Mouse (Mus musculus): ENCODE results near the gene Olfr1380. TPM values are rescaled to one million over a fixed set of nuclear protein-coding genes. Genes with fewer than 3 reads are reported as not detected.
"Not testable (repeated sequence)": the region's sequence is repeated elsewhere in the genome, so short reads cannot be mapped to it uniquely, and the experiment has no call there.

Gene Olfr1380
- not detected in 2 replicates for polyA plus RNA-seq (2015; fragmentation: Nextera tagmentation; extraction: Ambion mirVana)

DNA sequence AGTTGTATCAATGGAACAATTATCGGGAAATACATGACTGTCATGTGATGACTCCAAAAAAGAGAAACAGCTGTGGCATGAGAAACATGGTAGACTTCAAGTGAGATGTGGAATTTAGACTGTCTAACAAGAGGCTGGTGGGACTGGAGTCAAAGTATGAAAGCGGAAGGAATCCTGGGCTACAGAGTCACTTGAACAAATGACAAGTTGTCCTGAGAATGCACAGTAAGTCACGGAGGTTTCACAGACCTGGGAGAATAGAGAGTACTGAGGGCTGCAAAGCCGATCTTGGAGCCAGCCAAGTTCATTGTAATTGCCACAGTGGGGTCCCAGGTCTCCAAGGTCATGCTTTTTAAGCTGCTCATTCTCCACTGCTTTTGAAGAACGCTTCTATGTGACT, at the start of gene Olfr1380:
Olfr1380 (plus strand) TSS at position 301 of the 400 bp plus-strand sequence.
- not testable (repeated sequence) for H3K27ac ChIP-seq (replicated peaks); H3K4me2 ChIP-seq; H3K36me3 ChIP-seq (replicated peaks); ATAC-seq (ENCODE audit: insufficient read depth); H3K4me3 ChIP-seq (replicated peaks); H3K9ac ChIP-seq; H3K9me3 ChIP-seq (replicated peaks); H3K4me1 ChIP-seq (replicated peaks); H3K27me3 ChIP-seq
- whole genome bisulfite sequencing (ENCODE audit: insufficient replicate concordance), result 56% methylated on average over 5 of the region's 5 CpGs

GRCm38 (mm10) chr11:49518086-49518485, 38.6 kb upstream of the Olfr1380 start:
- H3K9me3 ChIP-seq (replicated peaks), result no peaks in the 10 kb centered on the region
- H3K27ac ChIP-seq (replicated peaks), result no peak overlapping the region
- H3K4me3 ChIP-seq (replicated peaks), result no peak overlapping the region
- WGBS (ENCODE audit: insufficient replicate concordance), result 34% methylated on average over 5 of the region's 5 CpGs
- no peaks in the 10 kb centered on the region for H3K27me3 ChIP-seq
- ATAC-seq (ENCODE audit: insufficient read depth), result no peak
- no peaks in the 10 kb centered on the region for H3K4me1 ChIP-seq (replicated peaks)
- H3K9ac ChIP-seq, result no peak overlapping the region
- no peaks in the 10 kb centered on the region for H3K36me3 ChIP-seq (replicated peaks)
- no peak overlapping the region for H3K4me2 ChIP-seq

- no peaks in the 10 kb centered on the region for H3K9me3 ChIP-seq (replicated peaks)
- ATAC-seq (ENCODE audit: insufficient read depth), result no peak
- H3K4me3 ChIP-seq (replicated peaks), result no peak within 1 kb of the TSS
- no peaks in the 10 kb centered on the region for H3K4me1 ChIP-seq (replicated peaks)
- no peak within 1 kb of the TSS for H3K27ac ChIP-seq (replicated peaks)
- H3K9ac ChIP-seq, result no peak within 1 kb of the TSS
- H3K4me2 ChIP-seq, result no peak within 1 kb of the TSS
- H3K27me3 ChIP-seq, result no peaks in the 10 kb centered on the region
- H3K36me3 ChIP-seq (replicated peaks), result no peaks in the 10 kb centered on the region
These were observed 37.3 kb upstream of the Olfr1380 start, which contains the start of gene Olfr1383 for GRCm38 (mm10) chr11:49519348-49519747. Gene Olfr1383 (plus strand): TSS chr11:49519648.

DNA sequence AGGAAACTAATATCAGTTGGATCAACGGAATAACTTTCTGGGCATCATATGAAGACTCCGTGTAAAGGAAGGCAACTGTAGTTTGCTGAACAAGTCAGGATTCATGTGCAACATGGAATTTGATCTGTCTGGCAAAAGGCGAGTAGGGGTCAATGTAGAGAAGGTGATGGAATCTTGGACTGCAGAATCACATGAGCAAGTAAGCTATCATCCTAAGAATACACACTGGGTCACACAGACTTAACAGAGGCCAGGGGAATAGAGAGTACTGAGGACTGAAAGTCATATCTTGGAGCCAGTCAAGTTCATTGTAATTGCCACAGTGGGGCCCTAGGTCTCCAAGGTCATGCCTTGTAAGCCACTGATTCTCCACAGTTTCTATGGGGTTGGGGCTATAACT, 28.7 kb upstream of the Olfr1380 start, which contains the start of gene Olfr1382:
Olfr1382 (plus strand) TSS at position 301 of the 400 bp plus-strand sequence.
- ATAC-seq (ENCODE audit: insufficient read depth), result no peak
- WGBS (ENCODE audit: insufficient replicate concordance), result 60% methylated on average over 3 of the region's 3 CpGs
- H3K36me3 ChIP-seq (replicated peaks), result no peaks in the 10 kb centered on the region
- no peaks in the 10 kb centered on the region for H3K27me3 ChIP-seq
- H3K9me3 ChIP-seq (replicated peaks), result no peaks in the 10 kb centered on the region
- no peaks in the 10 kb centered on the region for H3K4me1 ChIP-seq (replicated peaks)
- H3K4me2 ChIP-seq, result no peak within 1 kb of the TSS
- no peak within 1 kb of the TSS for H3K4me3 ChIP-seq (replicated peaks)
- H3K9ac ChIP-seq, result no peak within 1 kb of the TSS
- no peak within 1 kb of the TSS for H3K27ac ChIP-seq (replicated peaks)

- Histone ChIP-seq H3K4me1 (replicated peaks) (no peaks in the 10 kb centered on the region), H3K4me3 (replicated peaks) (no peak overlapping the region), H3K9ac (no peak overlapping the region), H3K4me2 (no peak overlapping the region), H3K36me3 (replicated peaks) (no peaks in the 10 kb centered on the region), H3K9me3 (replicated peaks) (no peaks in the 10 kb centered on the region), H3K27me3 (no peaks in the 10 kb centered on the region), H3K27ac (replicated peaks) (no peak overlapping the region)
- no peak for ATAC-seq (ENCODE audit: insufficient read depth)
These were observed 23.9 kb upstream of the Olfr1380 start for GRCm38 (mm10) chr11:49532761-49533160.

DNA sequence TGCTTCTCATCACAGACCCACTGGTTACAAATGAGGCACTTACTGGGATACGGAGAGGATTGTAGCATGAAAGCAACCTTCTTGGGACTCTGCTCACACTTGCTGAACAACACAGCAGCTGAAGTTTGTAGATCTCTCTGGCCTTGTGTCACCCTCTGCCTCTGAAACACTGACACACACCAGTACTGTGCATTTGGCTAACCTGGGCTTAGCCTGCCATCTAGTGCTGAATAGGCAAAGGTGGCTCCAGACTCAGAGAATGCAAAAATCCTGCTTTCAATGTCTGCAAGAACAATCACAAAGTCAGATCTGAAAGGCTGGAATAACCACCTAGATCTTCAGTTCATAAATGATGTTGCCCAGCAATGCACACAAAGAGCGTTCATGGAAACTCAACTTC, 20.0 kb upstream of the Olfr1380 start:
- not testable (repeated sequence) for H3K27me3 ChIP-seq; H3K9ac ChIP-seq; H3K4me1 ChIP-seq (replicated peaks); H3K4me3 ChIP-seq (replicated peaks); H3K36me3 ChIP-seq (replicated peaks); H3K27ac ChIP-seq (replicated peaks); H3K4me2 ChIP-seq; ATAC-seq (ENCODE audit: insufficient read depth); H3K9me3 ChIP-seq (replicated peaks)
- 70% methylated on average over 2 of the region's 2 CpGs for WGBS (ENCODE audit: insufficient replicate concordance)

DNA sequence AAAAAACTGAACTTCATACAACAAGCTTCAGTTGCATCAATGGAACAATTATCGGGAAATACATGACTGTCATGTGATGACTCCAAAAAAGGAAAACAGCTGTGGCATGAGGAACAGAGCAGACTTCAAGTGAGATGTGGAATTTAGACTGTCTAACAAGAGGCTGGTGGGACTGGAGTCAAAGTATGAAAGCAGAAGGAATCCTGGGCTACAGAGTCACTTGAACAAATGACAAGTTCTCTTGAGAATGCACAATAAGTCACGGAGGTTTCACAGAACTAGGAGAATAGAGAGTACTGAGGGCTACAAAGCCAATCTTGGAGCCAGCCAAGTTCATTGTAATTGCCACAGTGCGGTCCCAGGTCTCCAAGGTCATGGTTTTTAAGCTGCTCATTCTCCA, 13.5 kb upstream of the Olfr1380 start, which contains the start of gene Olfr1381:
Olfr1381 (plus strand) TSS at position 301 of the 400 bp plus-strand sequence.
- not testable (repeated sequence) for H3K36me3 ChIP-seq (replicated peaks); ATAC-seq (ENCODE audit: insufficient read depth); H3K27me3 ChIP-seq; H3K4me2 ChIP-seq; H3K4me3 ChIP-seq (replicated peaks); H3K9me3 ChIP-seq (replicated peaks); H3K4me1 ChIP-seq (replicated peaks); H3K27ac ChIP-seq (replicated peaks); H3K9ac ChIP-seq
- WGBS (ENCODE audit: insufficient replicate concordance), result 53% methylated on average over 3 of the region's 3 CpGs

GRCm38 (mm10) chr11:49554033-49554432, 2.6 kb upstream of the Olfr1380 start:
- 63% methylated on average over 3 of the region's 3 CpGs for WGBS (ENCODE audit: insufficient replicate concordance)
- H3K4me2 ChIP-seq; H3K4me1 ChIP-seq (replicated peaks); H3K4me3 ChIP-seq (replicated peaks); H3K9me3 ChIP-seq (replicated peaks); ATAC-seq (ENCODE audit: insufficient read depth); H3K27me3 ChIP-seq; H3K36me3 ChIP-seq (replicated peaks); H3K27ac ChIP-seq (replicated peaks); H3K9ac ChIP-seq: not testable (repeated sequence)

DNA sequence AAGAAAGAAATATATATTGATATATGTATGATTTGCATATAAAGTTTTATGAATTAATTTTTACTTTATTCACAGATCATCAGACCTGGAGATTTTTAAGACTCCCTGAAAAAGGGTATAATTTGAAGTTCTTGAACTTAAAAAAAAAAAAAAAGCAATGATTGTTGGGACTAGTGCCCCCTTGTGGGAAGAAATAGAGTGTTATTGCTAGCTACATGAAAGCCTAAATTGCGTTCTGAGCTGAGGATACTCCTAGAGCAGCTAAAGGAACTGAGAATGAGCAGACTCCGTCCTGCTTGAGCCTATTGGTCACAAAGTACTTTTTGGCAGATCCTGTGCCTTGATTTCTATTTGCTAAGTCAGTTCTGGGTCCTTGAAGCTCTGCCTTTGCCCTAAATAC, 18.4 kb downstream of the Olfr1380 start:
- not testable (repeated sequence) for H3K27me3 ChIP-seq; H3K9me3 ChIP-seq (replicated peaks); H3K27ac ChIP-seq (replicated peaks); ATAC-seq (ENCODE audit: insufficient read depth); H3K9ac ChIP-seq; H3K4me3 ChIP-seq (replicated peaks); H3K4me2 ChIP-seq; H3K4me1 ChIP-seq (replicated peaks); H3K36me3 ChIP-seq (replicated peaks)
- WGBS (ENCODE audit: insufficient replicate concordance), result 30% methylated on average over 2 of the region's 2 CpGs

DNA sequence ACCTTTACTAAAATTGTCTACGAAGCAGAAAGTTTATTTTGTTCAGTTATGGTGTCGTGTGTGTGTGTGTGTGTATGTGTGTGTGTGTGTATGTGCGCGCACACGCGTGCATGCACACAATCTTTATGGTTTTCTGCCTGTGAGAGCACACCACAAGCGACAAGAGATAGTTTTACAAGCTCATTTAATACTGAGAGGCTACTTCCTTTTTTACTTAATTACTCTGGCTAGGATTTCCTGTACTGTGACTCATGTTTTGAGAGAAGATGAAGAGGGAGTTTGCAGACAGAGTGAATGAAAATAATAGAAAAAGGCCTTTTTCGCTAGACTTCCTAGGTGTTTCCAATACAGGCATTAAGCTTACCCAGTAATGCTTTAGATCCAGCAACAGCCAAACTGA, 23.8 kb downstream of the Olfr1380 start:
- H3K36me3 ChIP-seq (replicated peaks); H3K4me1 ChIP-seq (replicated peaks); H3K27me3 ChIP-seq; H3K4me2 ChIP-seq; H3K27ac ChIP-seq (replicated peaks); H3K9me3 ChIP-seq (replicated peaks); ATAC-seq (ENCODE audit: insufficient read depth); H3K4me3 ChIP-seq (replicated peaks); H3K9ac ChIP-seq: not testable (repeated sequence)
- WGBS (ENCODE audit: insufficient replicate concordance), result 45% methylated on average over 8 of the region's 8 CpGs

GRCm38 (mm10) chr11:49590213-49590612, 33.5 kb downstream of the Olfr1380 start:
- H3K4me1 ChIP-seq (replicated peaks), result no peaks in the 10 kb centered on the region
- H3K27me3 ChIP-seq, result no peaks in the 10 kb centered on the region
- no peak for ATAC-seq (ENCODE audit: insufficient read depth)
- H3K9ac ChIP-seq, result no peak overlapping the region
- H3K9me3 ChIP-seq (replicated peaks), result no peaks in the 10 kb centered on the region
- no peaks in the 10 kb centered on the region for H3K36me3 ChIP-seq (replicated peaks)
- H3K4me3 ChIP-seq (replicated peaks), result no peak overlapping the region
- H3K4me2 ChIP-seq, result no peak overlapping the region
- H3K27ac ChIP-seq (replicated peaks), result no peak overlapping the region
- 86% methylated on average over 19 of the region's 19 CpGs for WGBS (ENCODE audit: insufficient replicate concordance)

DNA sequence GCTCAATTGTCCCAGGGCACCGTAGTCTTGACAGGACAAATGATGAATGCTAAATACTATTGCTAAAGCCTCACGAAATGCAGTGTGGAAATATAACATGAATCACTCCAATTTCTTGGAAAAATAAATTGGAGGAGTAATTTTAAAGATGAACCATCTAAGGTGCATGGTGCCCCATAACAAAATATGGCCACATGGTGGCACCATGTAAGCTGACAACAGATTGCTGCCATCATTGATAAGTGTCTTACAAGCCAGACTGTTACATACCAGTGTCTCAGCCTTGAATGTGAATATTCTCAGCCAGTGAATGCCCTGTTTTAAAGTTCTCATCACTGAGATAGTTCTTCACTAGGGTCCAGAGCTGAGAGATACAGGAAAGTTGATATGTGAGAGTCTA, 40.5 kb downstream of the Olfr1380 start:
- H3K9me3 ChIP-seq (replicated peaks); H3K4me1 ChIP-seq (replicated peaks); H3K36me3 ChIP-seq (replicated peaks); H3K27me3 ChIP-seq; H3K4me3 ChIP-seq (replicated peaks); H3K27ac ChIP-seq (replicated peaks); H3K9ac ChIP-seq; ATAC-seq (ENCODE audit: insufficient read depth); H3K4me2 ChIP-seq: not testable (repeated sequence)
- WGBS (ENCODE audit: insufficient replicate concordance), result 40% methylated on average over 2 of the region's 2 CpGs

Measured in liver, embryonic 15.5 days (tissue).